Mouse (Mus musculus): ENCODE measurements around the gene Amn1. TPM values are rescaled to one million over a fixed set of nuclear protein-coding genes. Genes with fewer than 3 reads are reported as not detected.

Amn1 gene
- polyA plus RNA-seq, 1 experiment from 2014 or later, result 27.4 TPM

Other genes with a start within 250 kb of the Amn1 start
- gene Sinhcaf, start 242.2 kb downstream of the Amn1 start, polyA plus RNA-seq (2016; fragmentation: Nextera tagmentation; extraction: Ambion mirVana), result 90.9 and 95.6 TPM in 2 replicates
- gene Dennd5b, start 87.0 kb downstream of the Amn1 start, polyA plus RNA-seq (2016; fragmentation: Nextera tagmentation; extraction: Ambion mirVana), result 10.3 and 10.9 TPM in 2 replicates
- gene Gm10203, start 58.5 kb downstream of the Amn1 start, polyA plus RNA-seq (2016; fragmentation: Nextera tagmentation; extraction: Ambion mirVana), result not detected in 2 replicates
- gene Etfbkmt, start 48.9 kb downstream of the Amn1 start, polyA plus RNA-seq (2016; fragmentation: Nextera tagmentation; extraction: Ambion mirVana), result 15.6 and 17.4 TPM in 2 replicates
- gene Resf1, start 120.7 kb upstream of the Amn1 start, polyA plus RNA-seq (2016; fragmentation: Nextera tagmentation; extraction: Ambion mirVana), result 30.6 and 33.3 TPM in 2 replicates
- gene Bicd1, start 220.2 kb upstream of the Amn1 start, polyA plus RNA-seq (2016; fragmentation: Nextera tagmentation; extraction: Ambion mirVana), result 7.5 and 8.1 TPM in 2 replicates